Mouse (Mus musculus): Measurements from ENCODE around the gene Gm20388.
A peak's percentile ranks its signal among the peaks of the same experiment; 100 is the strongest.

The Gm20388 gene

GRCm38 (mm10) chr8:121895910-121896309, 1985.3 kb downstream of the Gm20388 start:
- no peak for DNase-seq

GRCm38 (mm10) chr8:121896476-121897145, 1986.0 kb downstream of the Gm20388 start:
- DNase-seq: no peak

GRCm38 (mm10) chr8:121897205-121897604, 1986.6 kb downstream of the Gm20388 start:
- DNase-seq: no peak

GRCm38 (mm10) chr8:121897871-121898381, 1987.3 kb downstream of the Gm20388 start:
- DNase-seq: no peak

- peak; percentile 81 for DNase-seq
Observed at GRCm38 (mm10) chr8:121898401-121898931, 1987.8 kb downstream of the Gm20388 start.

- DNase-seq: no peak
Observed at GRCm38 (mm10) chr8:121899180-121900044, 1988.8 kb downstream of the Gm20388 start.

- DNase-seq: no peak
Observed at GRCm38 (mm10) chr8:121901498-121902236, 1991.0 kb downstream of the Gm20388 start.

- DNase-seq: no peak
Observed at GRCm38 (mm10) chr8:121903977-121904376, 1993.3 kb downstream of the Gm20388 start.

GRCm38 (mm10) chr8:121904999-121905398, 1994.4 kb downstream of the Gm20388 start:
- no peak for DNase-seq

- DNase-seq: no peak
Observed at GRCm38 (mm10) chr8:121905420-121905819, 1994.8 kb downstream of the Gm20388 start.

GRCm38 (mm10) chr8:121905864-121906263, 1995.2 kb downstream of the Gm20388 start:
- DNase-seq: no peak

- peak; percentile 25 for DNase-seq
Observed at GRCm38 (mm10) chr8:121906542-121907512, 1996.2 kb downstream of the Gm20388 start.

- peak; percentile 98 for DNase-seq
Observed at GRCm38 (mm10) chr8:121907587-121908248, 1997.1 kb downstream of the Gm20388 start, which contains the start of gene Slc7a5. Gene Slc7a5, minus strand, starts transcription at chr8:121907694.

GRCm38 (mm10) chr8:121908378-121909147, 1997.9 kb downstream of the Gm20388 start:
- no peak for DNase-seq

GRCm38 (mm10) chr8:121909148-121909541, 1998.5 kb downstream of the Gm20388 start:
- no peak for DNase-seq

- peak; percentile 86 for DNase-seq
Observed at GRCm38 (mm10) chr8:121909663-121910062, 1999.0 kb downstream of the Gm20388 start.

GRCm38 (mm10) chr8:121911400-121911799, 2000.8 kb downstream of the Gm20388 start:
- DNase-seq: no peak

- DNase-seq: no peak
Observed at GRCm38 (mm10) chr8:121911987-121912386, 2001.3 kb downstream of the Gm20388 start.

- no peak for DNase-seq
Observed at GRCm38 (mm10) chr8:121912831-121913230, 2002.2 kb downstream of the Gm20388 start.

GRCm38 (mm10) chr8:121913378-121913777, 2002.7 kb downstream of the Gm20388 start:
- DNase-seq: no peak
